Mouse (Mus musculus) ZHBTc4 (cell line): Measurements from ENCODE around the gene P2ry12.

Experiments
- DNase-seq: peaks from one replicate; pipeline ENCODE4 v3.0.0-alpha.2; 2011; ENCODE audit warnings: low read depth, low spot score

Gene P2ry12

DNA sequence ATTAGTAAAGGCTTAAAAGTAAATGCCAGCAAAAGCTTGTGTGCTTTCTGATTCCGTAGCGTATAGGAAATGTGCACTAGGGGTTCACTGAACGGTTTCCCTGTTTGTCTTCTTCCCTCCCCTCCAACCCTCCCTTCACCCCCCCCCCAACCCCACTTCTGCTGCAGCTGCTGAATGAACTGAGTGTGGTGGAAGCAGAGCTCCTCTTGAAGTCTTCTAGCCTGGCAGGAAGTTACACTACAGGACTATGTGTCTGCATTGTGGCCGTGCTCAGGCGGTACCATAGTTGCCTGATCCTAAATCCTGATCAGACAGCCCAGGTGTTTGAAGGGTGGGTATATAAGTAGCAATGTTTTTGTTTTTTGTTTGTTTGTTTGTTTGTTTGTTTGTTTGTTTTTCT is 27.8 kb downstream of the P2ry12 start:
- DNase-seq = no peak

DNA sequence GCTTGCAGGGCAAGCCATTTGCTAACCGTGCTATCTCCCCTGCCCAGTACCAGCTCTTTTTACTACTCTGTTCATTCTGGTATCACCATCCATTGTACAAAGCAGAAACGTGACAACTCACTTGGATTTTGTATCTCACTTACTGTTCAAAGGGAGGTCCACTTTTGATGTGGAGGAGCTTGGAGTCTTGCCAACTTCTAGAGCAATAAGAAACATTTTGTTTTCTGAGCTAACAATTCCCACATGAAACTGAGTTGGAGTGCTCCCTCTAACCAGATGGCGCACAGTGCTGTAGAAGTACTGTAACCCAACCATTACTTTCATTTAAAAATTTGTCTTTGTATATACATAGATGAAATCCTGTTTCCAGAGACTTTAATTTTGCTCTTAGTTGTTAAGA is 31.8 kb downstream of the P2ry12 start:
- no peak for DNase-seq

DNA sequence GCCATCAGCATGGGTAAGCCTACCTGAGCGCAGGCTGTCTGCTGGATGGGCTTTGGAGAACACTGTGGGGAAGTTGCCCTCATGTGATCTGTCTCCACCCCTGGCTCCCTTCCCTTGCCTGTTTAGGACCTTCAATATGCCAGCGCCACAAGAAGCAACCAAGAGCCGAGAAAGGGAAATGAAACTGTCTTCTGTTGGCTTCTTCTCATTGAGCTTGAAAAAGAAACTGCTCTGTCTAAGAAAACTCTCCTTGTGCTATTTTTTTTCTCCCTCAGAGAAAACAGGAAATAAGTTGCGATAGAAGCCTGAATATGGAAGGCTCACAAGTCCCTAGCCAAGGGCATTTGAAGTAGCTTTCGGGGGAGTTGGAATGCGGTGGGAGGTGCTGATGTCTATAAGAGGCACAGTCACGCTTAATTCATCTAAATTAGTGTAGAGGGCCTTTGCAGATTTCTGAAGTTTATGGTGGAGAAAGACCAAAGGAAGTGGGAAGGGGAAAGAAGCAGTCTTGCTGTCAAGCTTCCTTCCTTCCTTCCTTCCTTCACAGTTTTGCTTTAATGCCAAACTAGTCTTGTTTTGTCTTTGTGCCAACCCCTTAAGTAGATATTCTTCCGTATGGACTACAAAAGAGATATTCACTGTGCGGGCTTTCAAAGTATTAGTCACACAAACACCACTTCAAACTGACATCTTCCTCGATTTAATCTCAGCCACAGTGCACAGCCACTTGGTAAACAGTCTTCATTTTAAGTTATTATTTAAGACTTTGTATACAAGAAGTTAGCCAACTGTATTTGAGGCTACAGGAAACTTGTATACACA is 33.7 kb downstream of the P2ry12 start:
- no peak for DNase-seq

DNA sequence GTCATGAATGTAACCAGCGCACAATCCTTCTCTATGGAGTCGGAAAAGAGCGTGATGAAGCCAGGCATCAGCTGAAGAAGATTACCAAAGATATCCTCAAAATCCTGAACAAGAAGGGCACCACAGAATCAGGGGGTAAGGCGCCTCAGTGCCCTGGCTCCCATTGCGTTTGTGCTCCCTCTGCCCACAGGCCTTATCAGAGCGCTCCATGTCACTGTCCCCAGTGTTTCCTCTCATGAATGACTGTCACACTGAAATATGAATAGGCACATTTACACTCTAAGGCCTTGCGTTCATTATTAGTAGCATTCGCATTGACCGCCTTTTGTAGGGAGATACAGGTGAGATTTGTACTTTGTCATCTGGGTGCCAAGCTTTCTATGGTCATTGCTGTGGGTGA is 35.0 kb downstream of the P2ry12 start:
- no peak for DNase-seq

DNA sequence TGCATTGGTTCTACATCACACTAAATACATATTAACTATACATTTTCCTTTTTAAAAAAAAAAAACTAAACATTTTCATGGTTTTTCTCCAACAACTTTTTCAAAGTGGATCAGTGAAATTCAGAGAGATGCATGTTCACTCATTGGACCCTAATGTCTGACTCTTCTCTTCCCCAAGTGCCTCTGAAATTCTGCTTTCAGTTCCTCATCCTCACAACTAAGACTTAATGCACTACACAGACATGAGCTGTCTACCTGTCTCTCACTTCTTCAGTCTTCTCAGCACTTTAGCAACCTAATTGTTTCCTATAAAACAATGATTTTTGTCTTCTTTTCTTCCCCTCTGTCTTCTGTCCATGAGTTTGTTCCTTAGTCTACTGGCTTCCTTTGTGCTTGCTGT is 37.3 kb downstream of the P2ry12 start:
- DNase-seq = no peak

DNA sequence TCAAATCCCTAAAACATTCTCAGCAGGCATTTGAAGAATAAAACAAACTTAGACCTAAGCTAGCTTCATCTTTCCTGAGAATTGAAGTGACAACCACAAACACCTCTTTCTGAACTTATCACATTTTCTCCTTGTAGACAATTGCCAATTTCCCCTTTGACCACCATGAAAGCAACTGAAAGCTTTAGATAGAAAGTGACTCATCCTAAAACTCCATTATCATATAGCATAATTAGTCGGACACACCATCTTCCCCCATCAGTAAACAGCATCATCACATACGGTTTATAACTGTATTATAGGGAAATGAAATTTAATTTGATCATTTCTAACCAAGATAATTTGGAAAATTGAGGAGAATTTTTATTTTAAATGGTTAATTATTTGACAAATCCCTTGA is 40.4 kb downstream of the P2ry12 start:
- DNase-seq = no peak

DNA sequence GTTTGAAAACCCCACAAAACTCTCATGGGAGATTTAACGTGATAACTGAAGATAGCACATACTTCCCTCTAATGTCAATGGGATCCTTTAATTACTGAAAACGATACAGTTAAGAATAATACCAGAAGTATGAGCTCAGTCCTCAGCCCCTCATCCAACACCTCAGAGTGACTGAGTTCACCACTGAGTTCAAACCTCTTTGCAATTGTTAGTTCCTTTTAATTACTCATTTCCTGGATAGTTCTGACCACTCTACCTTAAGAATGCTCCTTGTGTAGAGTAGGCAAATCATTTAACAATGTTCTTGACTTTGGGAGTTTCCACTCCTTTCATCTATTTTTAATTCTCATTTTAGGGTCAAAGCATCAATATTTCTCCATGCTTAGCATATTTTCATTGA is 43.3 kb downstream of the P2ry12 start:
- no peak for DNase-seq

DNA sequence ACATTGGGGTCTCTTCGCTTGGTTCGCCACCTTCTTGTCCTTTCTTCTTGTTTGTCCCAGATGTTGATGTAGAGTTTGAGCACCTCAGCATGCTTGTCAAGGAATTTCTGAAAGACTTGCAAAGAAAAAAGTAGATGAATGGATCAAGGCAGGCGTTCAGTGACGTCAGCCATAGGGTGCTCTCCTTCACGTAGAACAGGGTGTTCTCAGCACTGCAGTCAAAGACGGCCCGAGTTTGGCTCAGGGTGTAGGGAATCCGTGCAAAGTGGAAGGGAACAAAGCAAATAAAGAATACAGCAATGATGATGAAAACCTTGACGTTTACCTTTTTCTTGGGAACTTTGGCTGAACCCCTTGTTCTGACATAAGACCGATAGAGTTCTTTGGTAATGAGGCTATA is 45.5 kb downstream of the P2ry12 start:
- no peak for DNase-seq

DNA sequence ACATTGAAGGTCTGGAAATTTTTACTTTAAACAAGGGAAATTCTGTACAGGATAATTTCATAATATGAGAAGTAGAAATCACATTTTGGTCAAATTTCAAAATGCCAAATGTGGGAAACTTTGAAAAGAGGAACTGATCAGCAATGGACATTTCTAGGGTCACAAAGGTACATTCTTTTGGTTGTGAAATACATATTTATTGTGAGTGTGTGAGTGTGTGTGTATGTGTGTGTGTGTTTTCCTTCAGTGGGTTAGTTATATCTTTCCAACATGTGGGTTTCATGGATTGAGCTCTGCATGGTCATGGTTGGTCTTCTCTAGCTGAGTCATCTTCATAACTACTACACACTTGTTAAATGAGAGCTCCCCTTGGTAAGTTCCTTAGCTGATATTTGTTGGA is 50.3 kb downstream of the P2ry12 start:
- no peak for DNase-seq

GRCm38 (mm10) chr3:59211784-59212183 is 50.9 kb downstream of the P2ry12 start:
- no peak for DNase-seq

GRCm38 (mm10) chr3:59210727-59211126 is 51.9 kb downstream of the P2ry12 start, which contains the start of gene P2ry13:
Gene P2ry13 (minus strand): TSS chr3:59210882.
- no peak for DNase-seq

DNA sequence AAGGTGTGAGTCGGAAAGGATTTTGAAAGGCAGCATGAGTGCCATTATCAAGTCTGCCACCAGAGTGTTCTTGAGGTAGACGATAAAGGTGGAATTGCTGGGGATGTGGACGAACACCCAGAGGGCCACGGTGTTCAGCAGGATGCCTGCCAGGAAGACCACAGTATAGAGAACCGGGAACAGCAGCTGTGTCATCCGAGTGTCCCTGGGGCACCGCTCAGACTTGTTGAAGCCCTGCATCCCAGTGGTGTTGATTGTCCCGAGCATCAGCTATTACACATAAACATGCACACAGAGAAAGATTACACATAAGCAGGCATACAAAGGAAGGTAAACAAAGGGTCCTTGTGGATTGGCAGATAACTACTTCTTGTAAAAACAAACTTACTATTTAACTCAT is 52.6 kb downstream of the P2ry12 start:
- peak; percentile 16 for DNase-seq

DNA sequence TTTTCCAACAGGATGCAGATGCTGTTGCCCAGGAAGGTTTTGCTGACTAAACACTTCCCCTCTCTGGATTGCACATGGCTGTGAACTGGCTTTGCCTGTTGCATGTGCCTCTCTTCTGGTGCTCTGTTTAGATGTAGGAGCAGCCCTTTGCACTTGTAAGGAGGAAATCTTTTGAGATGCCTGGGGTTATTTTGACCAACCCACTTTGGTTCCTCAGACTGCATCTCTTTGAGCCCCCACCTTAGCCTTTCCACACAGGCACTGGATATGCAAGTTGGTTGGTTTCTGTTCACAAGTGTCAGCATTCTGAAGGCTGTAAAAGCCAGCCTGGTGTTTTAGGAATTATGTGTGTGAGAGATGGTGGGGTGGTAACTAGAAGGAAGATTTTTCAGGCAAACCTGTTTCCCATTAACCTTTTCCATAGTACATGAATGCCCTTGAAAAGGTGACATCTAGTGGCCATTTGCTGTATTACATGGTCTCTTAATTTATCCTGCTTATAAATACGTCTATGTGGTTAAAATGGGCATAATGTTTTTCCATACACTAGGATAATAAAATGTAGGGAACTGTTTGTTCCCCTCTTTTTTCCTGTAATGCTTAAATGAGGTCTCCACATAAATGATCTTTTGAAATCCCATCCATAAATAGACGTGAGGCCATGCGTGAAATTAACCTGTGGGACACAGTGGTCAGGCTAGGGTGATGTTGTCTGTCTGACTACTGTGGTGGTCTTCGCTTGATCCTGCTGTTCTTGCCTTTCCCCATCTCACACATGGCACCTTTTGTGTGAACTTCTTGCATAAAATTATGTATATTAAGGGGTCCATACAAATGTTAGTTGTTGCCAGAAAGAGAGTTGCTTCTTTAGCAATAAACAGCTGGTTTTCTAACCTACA is 53.8 kb downstream of the P2ry12 start:
- peak; percentile 69 for DNase-seq

- DNase-seq = no peak
Observed at GRCm38 (mm10) chr3:59205941-59206340, 56.7 kb downstream of the P2ry12 start.

DNA sequence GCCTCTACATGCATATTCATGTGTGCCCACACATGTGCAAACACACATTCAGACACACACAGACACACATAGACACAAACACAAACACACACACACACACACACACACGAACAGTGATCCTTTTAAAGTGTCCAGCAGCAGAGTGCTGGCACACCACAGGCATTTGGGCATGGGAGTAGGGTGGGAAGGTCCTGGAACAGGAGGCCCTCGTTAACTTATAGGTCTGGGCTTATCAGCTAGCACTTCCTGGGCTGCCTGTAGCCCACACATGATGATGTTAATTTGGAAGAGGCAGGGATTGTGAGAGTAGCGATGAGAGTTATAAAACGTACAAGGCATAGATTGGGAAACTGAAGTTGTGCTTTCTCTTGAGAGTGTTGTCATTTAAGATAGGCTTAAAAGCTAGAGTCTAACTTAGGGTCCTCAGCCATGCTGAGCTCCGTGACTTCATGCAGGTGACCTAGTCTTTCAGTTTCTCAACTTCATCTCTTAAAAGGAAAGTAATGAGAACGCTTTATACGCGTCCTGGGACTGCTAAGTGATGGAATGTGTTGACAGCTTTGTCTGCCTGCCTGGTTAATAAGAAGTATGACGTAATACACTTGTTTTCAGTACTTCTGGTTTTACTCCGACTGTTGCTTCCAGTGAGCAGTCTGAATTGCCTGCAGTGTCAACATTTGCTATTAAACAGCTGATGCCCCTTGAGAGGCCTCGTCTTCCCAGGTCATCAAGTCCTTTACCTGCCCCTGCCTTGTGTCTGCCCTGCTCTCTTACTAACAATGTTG is 57.8 kb downstream of the P2ry12 start:
- DNase-seq = no peak

- peak; percentile 40 for DNase-seq
Observed at GRCm38 (mm10) chr3:59203802-59204520, 58.7 kb downstream of the P2ry12 start.

DNA sequence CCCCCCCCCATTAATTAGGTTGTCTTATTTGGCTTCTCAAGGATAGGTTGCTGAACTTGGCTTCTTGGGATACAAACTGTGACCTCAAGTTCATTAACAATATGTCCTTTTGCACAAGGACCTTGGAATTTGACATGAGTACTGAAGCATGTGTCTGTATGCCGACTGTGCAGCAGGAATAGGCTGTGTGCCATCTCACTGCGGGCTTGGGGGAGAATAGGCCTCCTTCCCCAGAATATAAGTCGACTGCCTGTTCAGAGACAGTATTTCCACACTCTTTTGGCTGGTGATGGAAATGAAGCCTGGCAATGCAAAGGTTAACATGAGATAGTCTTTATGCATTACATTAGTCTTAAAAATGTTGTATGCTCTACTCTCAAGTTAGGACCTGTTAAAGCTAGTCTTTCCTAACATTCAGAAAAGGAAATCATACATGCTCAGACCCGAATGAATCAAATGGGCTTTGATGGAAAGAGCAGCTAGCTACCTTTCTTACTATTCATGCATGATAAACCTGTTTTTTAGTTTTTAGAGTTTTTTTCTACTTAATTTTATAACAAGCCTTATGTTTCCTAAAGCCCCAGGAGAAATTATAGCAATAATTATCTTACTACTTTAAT is 65.2 kb downstream of the P2ry12 start:
- no peak for DNase-seq

DNA sequence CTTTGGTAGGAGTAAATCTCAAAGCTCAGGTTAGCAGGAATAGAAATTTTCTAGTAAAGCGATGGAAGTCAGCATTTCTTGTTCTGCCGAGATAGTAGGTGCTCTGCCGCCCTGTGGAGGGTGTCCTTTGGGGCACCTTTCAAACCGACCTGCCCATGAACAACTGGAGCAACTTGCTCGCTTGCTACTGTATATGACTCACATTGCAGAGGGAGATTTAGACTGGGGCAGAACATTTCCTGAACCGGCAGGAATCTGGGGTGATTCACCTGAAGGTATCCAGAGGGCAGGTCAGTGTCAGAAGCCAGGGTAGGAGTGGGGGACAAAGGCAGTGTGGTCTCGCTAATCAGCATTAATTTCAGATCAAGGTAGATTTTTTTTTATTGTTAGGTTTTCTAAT is 67.7 kb downstream of the P2ry12 start, which contains the start of gene Gpr87:
Gpr87 (minus strand) TSS at position 167 of the 400 bp plus-strand sequence.
- DNase-seq = no peak

- DNase-seq = no peak
Observed at GRCm38 (mm10) chr3:59194099-59194498, 68.6 kb downstream of the P2ry12 start.

DNA sequence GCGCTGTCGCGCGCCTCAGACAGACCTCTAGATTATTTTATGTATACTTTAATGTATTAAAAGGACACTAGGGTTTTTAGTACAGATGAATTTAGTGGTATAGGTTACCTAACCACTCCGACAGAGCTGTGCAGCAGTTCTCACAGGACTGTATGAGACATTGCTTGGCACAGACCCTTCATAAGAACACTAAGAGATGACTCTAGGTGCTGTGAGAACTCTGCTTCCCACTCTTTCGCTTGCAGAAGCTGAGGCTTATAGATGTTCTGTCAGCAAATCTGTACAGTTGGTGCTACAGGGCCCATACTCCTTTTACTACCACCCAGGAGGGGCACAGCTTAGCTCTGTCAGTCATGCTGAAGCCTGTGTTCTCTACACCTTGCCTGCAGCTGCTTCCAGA is 71.0 kb downstream of the P2ry12 start:
- no peak for DNase-seq

- DNase-seq = no peak
Observed at GRCm38 (mm10) chr3:59187336-59187735, 75.3 kb downstream of the P2ry12 start.
